Mouse (Mus musculus): Measurements from ENCODE around the gene Defb6. TPM values are rescaled to one million over a fixed set of nuclear protein-coding genes. Genes with fewer than 3 reads are reported as not detected.

Defb6 gene
- polyA plus RNA-seq (2014; fragmentation: Nextera tagmentation; extraction: Ambion mirVana): not detected in 2 replicates

GRCm38 (mm10) chr8:19225161-19225560 lies at the start of gene Defb6:
Gene Defb6, plus strand, starts transcription at chr8:19225478.
- Histone ChIP-seq H3K4me2 (ENCODE audit: low read length) (no peak within 1 kb of the TSS), H3K27ac (ENCODE audit: low read depth, low read length) (no peak within 1 kb of the TSS), H3K9me3 (replicated peaks; ENCODE audit: control insufficient read depth, low read length) (no peaks in the 10 kb centered on the region), H3K36me3 (ENCODE audit: control insufficient read depth, insufficient read depth, low read length) (no peaks in the 10 kb centered on the region), H3K9ac (ENCODE audit: low read length) (no peak within 1 kb of the TSS), H3K4me3 (ENCODE audit: low read depth, low read length) (no peak within 1 kb of the TSS), H3K4me1 (ENCODE audit: control insufficient read depth, insufficient read depth, low read length) (no peaks in the 10 kb centered on the region), H3K27me3 (replicated peaks; ENCODE audit: control insufficient read depth, insufficient read depth, low read length) (no peaks in the 10 kb centered on the region)
- ATAC-seq (no peak), DNase-seq (ENCODE audit: low spot score) (no peak)
- WGBS: 67% methylated on average over 1 of the region's 1 CpGs

DNA sequence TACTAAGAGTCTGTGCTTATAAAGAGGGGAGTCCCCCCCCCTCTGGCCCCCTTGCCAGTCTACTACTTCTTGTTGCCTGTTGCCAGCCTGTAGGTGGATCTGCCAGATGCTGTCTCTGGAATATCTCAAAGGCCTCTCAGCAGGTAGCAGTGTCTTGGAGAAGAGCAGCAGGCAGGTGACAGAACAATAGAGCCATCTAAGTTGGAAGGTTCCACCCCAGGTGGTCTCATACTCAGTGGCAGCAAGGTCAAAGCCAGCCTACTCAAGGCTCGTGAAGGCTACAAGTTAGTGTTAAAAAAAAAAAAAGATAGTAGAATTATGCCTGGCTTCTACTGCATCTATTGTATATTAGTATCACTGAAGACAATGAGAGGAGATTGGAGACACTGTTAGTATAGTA lies 12.8 kb downstream of the Defb6 start:
- H3K9ac ChIP-seq (ENCODE audit: low read length): no peak overlapping the region
- no peak overlapping the region for H3K27ac ChIP-seq (ENCODE audit: low read depth, low read length)
- H3K4me1 ChIP-seq (ENCODE audit: control insufficient read depth, insufficient read depth, low read length): no peaks in the 10 kb centered on the region
- H3K36me3 ChIP-seq (ENCODE audit: control insufficient read depth, insufficient read depth, low read length): no peaks in the 10 kb centered on the region
- no peaks in the 10 kb centered on the region for H3K9me3 ChIP-seq (replicated peaks; ENCODE audit: control insufficient read depth, low read length)
- H3K4me2 ChIP-seq (ENCODE audit: low read length): no peak overlapping the region
- DNase-seq (ENCODE audit: low spot score): no peak
- 68% methylated on average over 1 of the region's 1 CpGs for WGBS
- no peak overlapping the region for H3K4me3 ChIP-seq (ENCODE audit: low read depth, low read length)
- no peaks in the 10 kb centered on the region for H3K27me3 ChIP-seq (replicated peaks; ENCODE audit: control insufficient read depth, insufficient read depth, low read length)
- ATAC-seq: no peak

DNA sequence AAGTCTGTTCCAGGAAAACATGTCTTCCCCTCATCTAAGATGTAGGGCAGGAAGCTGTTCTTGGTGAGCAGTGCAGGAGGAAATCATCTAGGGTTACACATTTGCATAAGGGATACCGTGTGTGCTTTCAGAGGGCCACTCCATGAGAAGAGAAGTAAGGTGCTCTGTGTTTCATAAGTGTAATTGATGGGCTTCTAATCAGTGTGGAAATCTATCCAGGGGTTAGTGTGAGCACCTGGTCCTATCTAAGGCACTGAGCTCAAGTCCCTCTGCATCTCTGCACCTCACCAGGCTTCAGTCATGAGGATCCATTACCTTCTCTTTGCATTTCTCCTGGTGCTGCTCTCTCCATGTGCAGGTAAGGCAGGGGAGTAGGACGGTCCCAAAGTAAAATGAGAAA lies 14.3 kb downstream of the Defb6 start, which contains the start of gene Defb46:
Defb46 (plus strand) TSS at position 301 of the 400 bp plus-strand sequence.
- Histone ChIP-seq H3K4me1 (ENCODE audit: control insufficient read depth, insufficient read depth, low read length) (no peaks in the 10 kb centered on the region), H3K27me3 (replicated peaks; ENCODE audit: control insufficient read depth, insufficient read depth, low read length) (no peaks in the 10 kb centered on the region), H3K36me3 (ENCODE audit: control insufficient read depth, insufficient read depth, low read length) (no peaks in the 10 kb centered on the region), H3K9me3 (replicated peaks; ENCODE audit: control insufficient read depth, low read length) (no peaks in the 10 kb centered on the region), H3K27ac (ENCODE audit: low read depth, low read length) (no peak within 1 kb of the TSS), H3K9ac (ENCODE audit: low read length) (no peak within 1 kb of the TSS), H3K4me3 (ENCODE audit: low read depth, low read length) (no peak within 1 kb of the TSS), H3K4me2 (ENCODE audit: low read length) (no peak within 1 kb of the TSS)
- DNase-seq (ENCODE audit: low spot score) (no peak), ATAC-seq (no peak)
- WGBS: 85% methylated on average over 2 of the region's 2 CpGs

DNA sequence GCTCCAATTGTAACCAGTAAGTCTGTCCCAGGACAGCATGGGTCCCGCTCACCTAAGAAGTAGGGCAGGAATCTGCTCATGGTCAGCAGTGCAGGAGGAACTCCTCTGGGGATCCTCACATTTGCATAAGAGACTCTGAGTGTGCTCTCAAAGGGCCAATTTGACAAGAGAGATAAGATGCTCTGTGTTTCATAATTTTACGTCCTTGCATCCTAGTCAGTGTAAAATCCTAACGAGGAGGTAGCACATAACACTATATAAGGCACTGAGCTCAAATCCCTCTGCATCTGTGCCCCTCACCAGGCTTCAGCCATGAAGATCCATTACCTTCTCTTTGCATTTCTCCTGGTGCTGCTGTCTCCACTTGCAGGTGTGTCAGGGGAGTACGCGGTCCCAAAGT lies 22.0 kb downstream of the Defb6 start, which contains the start of gene Defb5:
Defb5 (plus strand) TSS at position 301 of the 400 bp plus-strand sequence.
- WGBS: 94% methylated on average over 5 of the region's 5 CpGs
- Histone ChIP-seq H3K4me3 (ENCODE audit: low read depth, low read length) (no peak within 1 kb of the TSS), H3K27me3 (replicated peaks; ENCODE audit: control insufficient read depth, insufficient read depth, low read length) (no peaks in the 10 kb centered on the region), H3K9me3 (replicated peaks; ENCODE audit: control insufficient read depth, low read length) (no peaks in the 10 kb centered on the region), H3K27ac (ENCODE audit: low read depth, low read length) (no peak within 1 kb of the TSS), H3K9ac (ENCODE audit: low read length) (no peak within 1 kb of the TSS), H3K36me3 (ENCODE audit: control insufficient read depth, insufficient read depth, low read length) (no peaks in the 10 kb centered on the region), H3K4me2 (ENCODE audit: low read length) (no peak within 1 kb of the TSS), H3K4me1 (ENCODE audit: control insufficient read depth, insufficient read depth, low read length) (no peaks in the 10 kb centered on the region)
- no peak for DNase-seq (ENCODE audit: low spot score)
- no peak for ATAC-seq

DNA sequence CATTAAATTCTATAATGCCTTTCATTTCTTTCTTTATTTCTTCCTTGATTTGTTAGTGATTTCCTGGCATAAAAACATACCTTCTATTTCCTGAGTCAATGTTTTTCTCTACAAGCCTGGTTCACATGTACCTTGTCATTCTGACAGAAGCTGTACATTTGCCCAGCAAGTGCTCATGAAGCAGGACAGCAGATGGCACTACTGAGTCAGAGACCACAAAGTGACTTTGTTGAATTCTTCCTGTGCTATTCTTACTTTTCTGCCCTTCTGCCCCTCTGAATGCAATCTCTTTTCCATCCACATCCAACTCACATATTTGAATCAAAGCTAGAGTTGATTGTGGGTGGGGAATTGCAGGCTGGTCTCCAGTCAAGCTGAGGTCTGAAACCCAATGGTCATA lies 32.9 kb downstream of the Defb6 start:
- DNase-seq (ENCODE audit: low spot score) (no peak), ATAC-seq (no peak)
- no peaks in the 10 kb centered on the region for H3K4me1 ChIP-seq (ENCODE audit: control insufficient read depth, insufficient read depth, low read length)
- H3K27ac ChIP-seq (ENCODE audit: low read depth, low read length): no peak overlapping the region
- no peaks in the 10 kb centered on the region for H3K9me3 ChIP-seq (replicated peaks; ENCODE audit: control insufficient read depth, low read length)
- H3K4me2 ChIP-seq (ENCODE audit: low read length): no peak overlapping the region
- no peaks in the 10 kb centered on the region for H3K36me3 ChIP-seq (ENCODE audit: control insufficient read depth, insufficient read depth, low read length)
- H3K4me3 ChIP-seq (ENCODE audit: low read depth, low read length): no peak overlapping the region
- no peaks in the 10 kb centered on the region for H3K27me3 ChIP-seq (replicated peaks; ENCODE audit: control insufficient read depth, insufficient read depth, low read length)
- H3K9ac ChIP-seq (ENCODE audit: low read length): no peak overlapping the region

GRCm38 (mm10) chr8:19259667-19260066 lies 34.4 kb downstream of the Defb6 start:
- no peaks in the 10 kb centered on the region for H3K27me3 ChIP-seq (replicated peaks; ENCODE audit: control insufficient read depth, insufficient read depth, low read length)
- H3K4me3 ChIP-seq (ENCODE audit: low read depth, low read length): no peak overlapping the region
- H3K4me1 ChIP-seq (ENCODE audit: control insufficient read depth, insufficient read depth, low read length): no peaks in the 10 kb centered on the region
- ATAC-seq (no peak), DNase-seq (ENCODE audit: low spot score) (no peak)
- H3K27ac ChIP-seq (ENCODE audit: low read depth, low read length): no peak overlapping the region
- H3K4me2 ChIP-seq (ENCODE audit: low read length): no peak overlapping the region
- no peaks in the 10 kb centered on the region for H3K36me3 ChIP-seq (ENCODE audit: control insufficient read depth, insufficient read depth, low read length)
- H3K9me3 ChIP-seq (replicated peaks; ENCODE audit: control insufficient read depth, low read length): no peaks in the 10 kb centered on the region
- 52% methylated on average over 3 of the region's 3 CpGs for WGBS
- no peak overlapping the region for H3K9ac ChIP-seq (ENCODE audit: low read length)

Other genes with a start within 250 kb of the Defb6 start
- gene Defb40, start 247.2 kb upstream of the Defb6 start, polyA plus RNA-seq (2014; fragmentation: Nextera tagmentation; extraction: Ambion mirVana): not detected in 2 replicates
- gene Defb37, start 234.4 kb upstream of the Defb6 start, polyA plus RNA-seq (2014; fragmentation: Nextera tagmentation; extraction: Ambion mirVana): not detected in 2 replicates
- not detected in 2 replicates for gene Defb38, start 198.9 kb upstream of the Defb6 start, polyA plus RNA-seq (2014; fragmentation: Nextera tagmentation; extraction: Ambion mirVana)
- gene Defb39, start 160.7 kb upstream of the Defb6 start, polyA plus RNA-seq (2014; fragmentation: Nextera tagmentation; extraction: Ambion mirVana): not detected in 2 replicates
- not detected in 2 replicates for gene Defb12, start 110.6 kb upstream of the Defb6 start, polyA plus RNA-seq (2014; fragmentation: Nextera tagmentation; extraction: Ambion mirVana)
- not detected in 2 replicates for gene Defb34, start 101.7 kb upstream of the Defb6 start, polyA plus RNA-seq (2014; fragmentation: Nextera tagmentation; extraction: Ambion mirVana)
- gene Gm45826, start 84.7 kb upstream of the Defb6 start, polyA plus RNA-seq (2014; fragmentation: Nextera tagmentation; extraction: Ambion mirVana): not detected in 2 replicates
- not detected in 2 replicates for gene Defb14, start 31.1 kb upstream of the Defb6 start, polyA plus RNA-seq (2014; fragmentation: Nextera tagmentation; extraction: Ambion mirVana)
- gene Defb4, start 26.8 kb upstream of the Defb6 start, polyA plus RNA-seq (2014; fragmentation: Nextera tagmentation; extraction: Ambion mirVana): not detected in 2 replicates
- gene Defb46, start 14.4 kb downstream of the Defb6 start, polyA plus RNA-seq (2014; fragmentation: Nextera tagmentation; extraction: Ambion mirVana): not detected in 2 replicates
- gene Defb5, start 22.1 kb downstream of the Defb6 start, polyA plus RNA-seq (2014; fragmentation: Nextera tagmentation; extraction: Ambion mirVana): not detected in 2 replicates
- gene Defb3, start 67.9 kb downstream of the Defb6 start, polyA plus RNA-seq (2014; fragmentation: Nextera tagmentation; extraction: Ambion mirVana): not detected in 2 replicates
- gene Defb8, start 222.1 kb downstream of the Defb6 start, polyA plus RNA-seq (2014; fragmentation: Nextera tagmentation; extraction: Ambion mirVana): not detected in 2 replicates

All from forebrain, embryonic 14.5 days (tissue).